Mouse (Mus musculus): ENCODE data around the gene 2310022A10Rik. TPM values are rescaled to one million over a fixed set of nuclear protein-coding genes. Genes with fewer than 3 reads are reported as not detected.

The 2310022A10Rik gene
- polyA plus RNA-seq, 1 experiment from 2014 or later: 21.8 TPM

GRCm38 (mm10) chr7:27522967-27523366 is 30.1 kb upstream of the 2310022A10Rik start, which contains the start of gene Hipk4:
Gene Hipk4 (plus strand): TSS chr7:27523267.
- Histone ChIP-seq H3K4me3 (ENCODE audit: low read length) (no peak within 1 kb of the TSS), H3K4me1 (ENCODE audit: control insufficient read depth, insufficient read depth, low read length) (no peaks in the 10 kb centered on the region), H3K36me3 (ENCODE audit: control insufficient read depth, insufficient read depth, low read length) (no peaks in the 10 kb centered on the region), H3K27ac (ENCODE audit: low read length) (no peak within 1 kb of the TSS), H3K9ac (ENCODE audit: low read depth, low read length) (no peak within 1 kb of the TSS), H3K9me3 (ENCODE audit: control insufficient read depth, low read length) (no peaks in the 10 kb centered on the region), H3K4me2 (ENCODE audit: low read depth, low read length) (no peak within 1 kb of the TSS), H3K27me3 (replicated peaks; ENCODE audit: control insufficient read depth, insufficient read depth, low read length) (no peaks in the 10 kb centered on the region)
- ATAC-seq: no peak
- WGBS: 57% methylated on average over 5 of the region's 5 CpGs

- 94% methylated on average over 13 of the region's 13 CpGs for WGBS
- H3K27me3 ChIP-seq (replicated peaks; ENCODE audit: control insufficient read depth, insufficient read depth, low read length): no peaks in the 10 kb centered on the region
- no peak overlapping the region for H3K4me2 ChIP-seq (ENCODE audit: low read depth, low read length)
- no peak overlapping the region for H3K4me3 ChIP-seq (ENCODE audit: low read length)
- H3K4me1 ChIP-seq (ENCODE audit: control insufficient read depth, insufficient read depth, low read length): no peaks in the 10 kb centered on the region
- ATAC-seq: no peak
- 0 out of 2 replicates have a peak, but pooled peaks cover 1% of the 10 kb centered on the region for H3K36me3 ChIP-seq (ENCODE audit: control insufficient read depth, insufficient read depth, low read length)
- no peaks in the 10 kb centered on the region for H3K9me3 ChIP-seq (ENCODE audit: control insufficient read depth, low read length)
- H3K9ac ChIP-seq (ENCODE audit: low read depth, low read length): no peak overlapping the region
- H3K27ac ChIP-seq (ENCODE audit: low read length): no peak overlapping the region
Observed at GRCm38 (mm10) chr7:27523805-27524204, 29.2 kb upstream of the 2310022A10Rik start.

- Histone ChIP-seq H3K9me3 (ENCODE audit: control insufficient read depth, low read length) (no peaks in the 10 kb centered on the region), H3K36me3 (ENCODE audit: control insufficient read depth, insufficient read depth, low read length) (0 out of 2 replicates have a peak, but pooled peaks cover 5% of the 10 kb centered on the region), H3K4me2 (ENCODE audit: low read depth, low read length) (no peak overlapping the region), H3K27me3 (replicated peaks; ENCODE audit: control insufficient read depth, insufficient read depth, low read length) (no peaks in the 10 kb centered on the region), H3K4me3 (ENCODE audit: low read length) (no peak overlapping the region), H3K27ac (ENCODE audit: low read length) (no peak overlapping the region), H3K4me1 (ENCODE audit: control insufficient read depth, insufficient read depth, low read length) (no peaks in the 10 kb centered on the region), H3K9ac (ENCODE audit: low read depth, low read length) (no peak overlapping the region)
- WGBS: 26% methylated on average over 10 of the region's 10 CpGs
- ATAC-seq: peak; percentile 85
Observed at GRCm38 (mm10) chr7:27526039-27526827, 26.8 kb upstream of the 2310022A10Rik start.

- Histone ChIP-seq H3K36me3 (ENCODE audit: control insufficient read depth, insufficient read depth, low read length) (peaks cover 9% of the 10 kb centered on the region; the same call in 1 of the 2 replicates), H3K9ac (ENCODE audit: low read depth, low read length) (no peak overlapping the region), H3K27ac (ENCODE audit: low read length) (no peak overlapping the region), H3K27me3 (replicated peaks; ENCODE audit: control insufficient read depth, insufficient read depth, low read length) (no peaks in the 10 kb centered on the region), H3K4me2 (ENCODE audit: low read depth, low read length) (no peak overlapping the region), H3K9me3 (ENCODE audit: control insufficient read depth, low read length) (no peaks in the 10 kb centered on the region), H3K4me3 (ENCODE audit: low read length) (no peak overlapping the region), H3K4me1 (ENCODE audit: control insufficient read depth, insufficient read depth, low read length) (no peaks in the 10 kb centered on the region)
- WGBS: 83% methylated on average over 21 of the region's 21 CpGs
- no peak for ATAC-seq
Observed at GRCm38 (mm10) chr7:27529070-27529469, 24.0 kb upstream of the 2310022A10Rik start.

- Histone ChIP-seq H3K27ac (ENCODE audit: low read length) (no peak overlapping the region), H3K27me3 (replicated peaks; ENCODE audit: control insufficient read depth, insufficient read depth, low read length) (no peaks in the 10 kb centered on the region), H3K36me3 (ENCODE audit: control insufficient read depth, insufficient read depth, low read length) (peaks cover 9% of the 10 kb centered on the region; the same call in 1 of the 2 replicates), H3K9me3 (ENCODE audit: control insufficient read depth, low read length) (no peaks in the 10 kb centered on the region), H3K4me1 (ENCODE audit: control insufficient read depth, insufficient read depth, low read length) (no peaks in the 10 kb centered on the region), H3K4me2 (ENCODE audit: low read depth, low read length) (no peak overlapping the region), H3K9ac (ENCODE audit: low read depth, low read length) (no peak overlapping the region), H3K4me3 (ENCODE audit: low read length) (no peak overlapping the region)
- WGBS: 78% methylated on average over 3 of the region's 3 CpGs
- no peak for ATAC-seq
Observed at GRCm38 (mm10) chr7:27530937-27531336, 22.1 kb upstream of the 2310022A10Rik start.

- Histone ChIP-seq H3K4me1 (ENCODE audit: control insufficient read depth, insufficient read depth, low read length) (no peaks in the 10 kb centered on the region), H3K9me3 (ENCODE audit: control insufficient read depth, low read length) (no peaks in the 10 kb centered on the region), H3K27ac (ENCODE audit: low read length) (no peak overlapping the region), H3K4me3 (ENCODE audit: low read length) (no peak overlapping the region), H3K9ac (ENCODE audit: low read depth, low read length) (no peak overlapping the region), H3K4me2 (ENCODE audit: low read depth, low read length) (no peak overlapping the region), H3K36me3 (ENCODE audit: control insufficient read depth, insufficient read depth, low read length) (peaks cover 9% of the 10 kb centered on the region; the same call in 1 of the 2 replicates), H3K27me3 (replicated peaks; ENCODE audit: control insufficient read depth, insufficient read depth, low read length) (no peaks in the 10 kb centered on the region)
- 90% methylated on average over 10 of the region's 10 CpGs for WGBS
- no peak for ATAC-seq
Observed at GRCm38 (mm10) chr7:27531707-27532106, 21.3 kb upstream of the 2310022A10Rik start.

- Histone ChIP-seq H3K27me3 (replicated peaks; ENCODE audit: control insufficient read depth, insufficient read depth, low read length) (no peaks in the 10 kb centered on the region), H3K4me2 (ENCODE audit: low read depth, low read length) (no peak overlapping the region), H3K36me3 (ENCODE audit: control insufficient read depth, insufficient read depth, low read length) (peaks cover 9% of the 10 kb centered on the region; the same call in 1 of the 2 replicates), H3K4me3 (ENCODE audit: low read length) (no peak overlapping the region), H3K9ac (ENCODE audit: low read depth, low read length) (no peak overlapping the region), H3K9me3 (ENCODE audit: control insufficient read depth, low read length) (no peaks in the 10 kb centered on the region), H3K27ac (ENCODE audit: low read length) (no peak overlapping the region), H3K4me1 (ENCODE audit: control insufficient read depth, insufficient read depth, low read length) (no peaks in the 10 kb centered on the region)
- 90% methylated on average over 9 of the region's 9 CpGs for WGBS
- no peak for ATAC-seq
Observed at GRCm38 (mm10) chr7:27532480-27533050, 20.5 kb upstream of the 2310022A10Rik start.

- no peak overlapping the region for H3K9ac ChIP-seq (ENCODE audit: low read depth, low read length)
- no peaks in the 10 kb centered on the region for H3K4me1 ChIP-seq (ENCODE audit: control insufficient read depth, insufficient read depth, low read length)
- H3K36me3 ChIP-seq (ENCODE audit: control insufficient read depth, insufficient read depth, low read length): peaks cover 5% of the 10 kb centered on the region; the same call in 1 of the 2 replicates
- WGBS: 75% methylated on average over 2 of the region's 2 CpGs
- no peaks in the 10 kb centered on the region for H3K9me3 ChIP-seq (ENCODE audit: control insufficient read depth, low read length)
- no peak overlapping the region for H3K27ac ChIP-seq (ENCODE audit: low read length)
- no peaks in the 10 kb centered on the region for H3K27me3 ChIP-seq (replicated peaks; ENCODE audit: control insufficient read depth, insufficient read depth, low read length)
- no peak for ATAC-seq
- H3K4me3 ChIP-seq (ENCODE audit: low read length): no peak overlapping the region
- H3K4me2 ChIP-seq (ENCODE audit: low read depth, low read length): no peak overlapping the region
Observed at GRCm38 (mm10) chr7:27535386-27535785, 17.6 kb upstream of the 2310022A10Rik start.

- no peak overlapping the region for H3K9ac ChIP-seq (ENCODE audit: low read depth, low read length)
- 92% methylated on average over 6 of the region's 6 CpGs for WGBS
- peaks cover 5% of the 10 kb centered on the region; the same call in 1 of the 2 replicates for H3K36me3 ChIP-seq (ENCODE audit: control insufficient read depth, insufficient read depth, low read length)
- H3K9me3 ChIP-seq (ENCODE audit: control insufficient read depth, low read length): no peaks in the 10 kb centered on the region
- no peaks in the 10 kb centered on the region for H3K4me1 ChIP-seq (ENCODE audit: control insufficient read depth, insufficient read depth, low read length)
- no peaks in the 10 kb centered on the region for H3K27me3 ChIP-seq (replicated peaks; ENCODE audit: control insufficient read depth, insufficient read depth, low read length)
- no peak for ATAC-seq
- no peak overlapping the region for H3K4me2 ChIP-seq (ENCODE audit: low read depth, low read length)
- no peak overlapping the region for H3K27ac ChIP-seq (ENCODE audit: low read length)
- no peak overlapping the region for H3K4me3 ChIP-seq (ENCODE audit: low read length)
Observed at GRCm38 (mm10) chr7:27536618-27537017, 16.4 kb upstream of the 2310022A10Rik start.
